Mouse (Mus musculus) erythroid progenitor cell, adult 5-6 weeks (primary cell): ENCODE results near the gene Msh6. TPM values are rescaled to one million over a fixed set of nuclear protein-coding genes. Genes with fewer than 3 reads are reported as not detected.
"Not testable (repeated sequence)": the region's sequence is repeated elsewhere in the genome, so short reads cannot be mapped to it uniquely, and the experiment has no call there.

Source experiments
- ATAC-seq: replicated peaks from 2 replicates; pipeline ENCODE4 v1.8.0; 2016; ENCODE audit warnings: moderate number of reproducible peaks, mild to moderate bottlenecking, moderate TSS enrichment, inconsistent platforms; ENCODE audit not compliant: poor library complexity, low FRiP score, severe bottlenecking
- total RNA-seq, 2 experiments: library from RNA; stranded (forward) in 1 of 2; stranded (reverse) in 1 of 2; fragments of 150-400 nt in 1 of 2; fragments of 186-747, 209-891 nt in 1 of 2; gene quantifications; 2 replicates each; pipeline versions ENCODE4 v1.2.3 to v1.2.4; 2015 to 2017; ENCODE audit warnings: low replicate concordance in 2 of 2

Msh6 gene
- total RNA-seq (2015; ENCODE audit: low replicate concordance): 31.4 and 34.8 TPM in 2 replicates
- total RNA-seq (2017; ENCODE audit: low replicate concordance): 27.9 and 31.6 TPM in 2 replicates

DNA sequence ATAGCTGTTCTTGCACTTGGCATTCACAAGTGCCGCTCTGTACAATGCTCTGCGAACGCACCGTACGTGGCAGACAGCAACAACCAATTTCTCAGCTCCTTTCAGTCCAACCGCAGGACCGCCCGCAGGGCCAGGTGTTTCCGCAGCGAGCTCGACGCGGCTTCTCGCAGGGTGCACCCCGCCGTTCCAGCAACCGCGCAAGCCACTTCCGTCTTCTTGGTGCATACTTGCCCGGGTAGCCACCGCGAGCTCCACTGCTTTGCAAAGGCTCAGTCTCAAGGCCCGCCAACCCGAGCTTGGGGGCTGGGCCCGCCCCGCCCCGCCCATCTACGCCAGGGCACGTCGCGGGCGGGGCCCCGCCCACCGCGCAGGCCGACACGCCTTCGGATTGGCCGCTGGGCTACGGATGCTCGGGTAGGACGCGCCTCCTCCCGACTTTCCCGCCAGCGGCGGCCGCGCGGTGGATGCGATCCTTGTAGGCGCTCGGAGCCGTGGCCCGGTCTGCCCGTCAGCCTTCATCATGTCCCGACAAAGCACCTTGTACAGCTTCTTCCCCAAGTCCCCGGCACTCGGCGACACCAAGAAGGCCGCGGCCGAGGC, at the start of gene Msh6:
Msh6 (plus strand) TSS at position 434 of the 600 bp plus-strand sequence.
- peak; percentile 87 for ATAC-seq

DNA sequence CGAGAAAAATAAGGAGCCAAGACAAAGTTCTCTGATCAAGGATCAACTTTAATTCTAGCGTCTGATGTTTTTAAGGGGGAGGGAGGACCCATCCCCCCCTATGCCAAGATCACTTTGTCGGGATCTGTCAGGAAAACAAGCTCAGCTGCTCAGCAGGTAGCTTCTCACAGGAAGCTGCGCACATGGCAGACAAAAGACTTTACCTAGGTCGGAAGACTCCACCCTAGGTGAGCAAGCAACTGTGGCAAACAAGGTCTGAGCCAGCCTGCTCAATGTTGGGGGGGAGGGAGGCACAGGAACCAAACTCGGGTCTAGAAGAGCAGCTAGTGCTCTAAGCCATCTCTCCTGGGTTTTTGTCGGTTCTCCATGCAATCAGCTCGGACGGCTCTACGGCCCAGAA, 40.5 kb upstream of the Msh6 start:
- no peak for ATAC-seq

DNA sequence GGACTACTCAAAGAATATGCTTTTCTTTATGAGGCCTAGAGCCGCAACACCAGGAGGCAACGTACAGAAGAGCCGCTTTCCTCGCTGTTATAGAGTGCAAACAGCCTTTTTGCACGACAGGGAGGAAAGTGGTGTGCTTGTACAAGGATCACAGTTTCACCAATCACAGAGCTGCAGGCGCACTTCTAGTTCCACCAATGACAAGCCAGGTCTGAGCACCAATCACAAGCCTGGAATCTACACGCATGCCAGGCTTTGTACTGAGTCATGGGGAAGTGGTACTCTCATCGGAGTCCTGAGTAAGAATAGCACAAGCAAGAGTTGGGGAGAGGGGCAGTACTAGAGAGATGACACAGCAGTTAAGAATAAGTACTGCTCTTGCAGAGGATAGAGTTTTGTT, 40.1 kb upstream of the Msh6 start:
- ATAC-seq: no peak

DNA sequence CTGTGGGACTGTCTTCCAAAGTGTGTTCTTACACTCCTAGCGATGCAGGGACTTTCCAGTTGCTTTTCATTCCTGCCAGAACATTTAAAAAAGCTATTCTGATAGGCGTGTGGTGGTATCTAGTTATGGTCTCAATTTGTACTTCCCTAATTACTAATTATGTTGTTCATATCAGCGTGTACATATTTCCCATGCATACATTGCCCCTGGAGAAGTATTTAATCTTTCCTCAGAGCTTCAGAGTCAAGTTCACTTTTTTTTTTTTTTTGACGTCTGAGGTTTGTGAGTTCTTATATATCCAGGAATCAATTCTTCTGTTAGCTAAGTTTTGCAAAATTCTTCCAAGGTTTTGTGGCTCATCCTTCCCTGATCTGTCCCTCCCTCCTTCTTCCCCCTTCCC, 38.7 kb upstream of the Msh6 start:
- no peak for ATAC-seq

DNA sequence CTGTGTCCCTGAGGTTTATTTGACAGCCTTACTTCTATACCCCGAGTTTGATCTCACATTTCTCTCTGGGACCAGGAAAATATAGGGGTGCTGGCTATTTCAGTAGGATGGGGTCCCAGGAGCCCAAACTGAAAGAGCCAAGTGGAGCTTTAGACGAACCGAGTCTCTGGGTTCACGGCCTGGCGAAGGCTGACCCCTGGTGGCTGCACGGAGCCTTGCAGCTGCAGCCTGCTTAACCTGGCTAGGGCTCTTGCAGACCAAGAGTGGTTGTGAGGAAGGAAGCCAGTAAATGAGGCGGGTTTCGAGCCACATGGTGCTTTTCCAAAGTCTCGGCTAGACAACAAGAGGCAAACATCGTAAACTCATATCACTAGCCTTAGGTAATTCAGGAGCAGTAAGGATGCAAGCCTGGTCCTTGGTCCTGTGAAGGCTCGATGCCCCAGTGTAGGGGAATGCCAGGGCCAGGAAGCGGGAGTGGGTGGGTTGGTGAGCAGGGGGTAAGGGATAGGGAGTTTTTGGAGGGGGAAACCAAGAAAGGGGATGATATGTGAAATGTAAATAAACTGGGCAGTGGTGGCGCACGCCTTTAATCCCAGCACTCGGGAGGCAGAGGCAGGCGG, 25.8 kb upstream of the Msh6 start:
- ATAC-seq: peak; percentile 78

DNA sequence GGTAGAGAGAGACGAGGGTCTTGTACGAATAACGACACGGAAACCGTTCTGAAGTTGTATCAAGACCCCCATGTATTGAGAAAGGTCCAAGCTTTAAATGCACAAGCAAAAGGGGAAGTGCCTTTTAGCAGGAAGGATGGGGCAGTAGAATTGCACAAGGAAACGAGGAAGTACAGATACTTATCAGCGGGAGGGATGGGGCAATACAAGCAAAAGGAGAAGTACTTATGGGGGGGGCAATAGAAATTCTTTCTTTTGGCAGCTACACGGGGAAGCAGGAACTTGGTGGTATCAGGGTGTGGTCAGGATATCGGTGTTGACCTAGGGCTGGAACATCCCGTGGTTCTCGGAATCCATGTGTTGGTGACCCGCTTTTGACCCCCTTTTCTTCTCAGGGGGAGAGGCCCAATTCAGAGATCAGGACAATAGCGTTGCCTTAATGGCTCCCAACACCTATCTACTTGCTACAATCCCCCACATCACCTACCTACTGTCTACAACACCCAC, 20.2 kb upstream of the Msh6 start:
- not testable (repeated sequence) for ATAC-seq

DNA sequence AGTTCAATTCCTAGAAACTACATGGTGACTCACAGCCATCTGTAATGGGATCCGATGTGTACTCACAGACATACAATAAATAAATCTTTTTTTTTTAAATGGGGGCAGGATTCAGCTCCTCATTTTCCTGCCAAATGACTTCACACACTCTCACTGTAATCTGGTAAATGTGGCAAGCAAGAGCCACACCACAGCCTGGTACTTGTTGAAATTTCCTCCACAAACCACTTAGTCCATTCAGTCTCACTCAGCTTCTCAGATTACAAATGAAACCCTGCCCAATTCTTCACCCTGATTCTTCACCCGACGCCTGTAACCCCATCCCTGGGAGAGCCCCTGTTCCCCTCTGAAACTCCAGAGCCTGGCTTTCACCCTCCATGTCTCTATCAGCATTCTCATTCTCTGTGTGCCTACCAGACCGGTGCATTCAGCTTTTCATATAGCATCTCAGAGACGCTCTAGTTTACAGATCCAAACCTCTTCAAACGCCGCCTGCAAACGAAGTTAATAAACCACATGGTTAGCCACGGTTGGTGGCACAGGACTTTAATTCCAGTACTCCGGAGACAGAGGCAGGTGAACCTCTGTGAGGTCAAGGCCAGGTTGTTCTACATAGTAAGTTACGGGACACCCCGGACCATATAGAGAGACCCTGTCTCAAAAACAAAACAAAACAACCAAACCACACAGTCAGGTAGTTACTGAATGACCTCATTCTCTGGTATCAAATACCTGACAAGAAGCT, 17.6 kb upstream of the Msh6 start:
- no peak for ATAC-seq

DNA sequence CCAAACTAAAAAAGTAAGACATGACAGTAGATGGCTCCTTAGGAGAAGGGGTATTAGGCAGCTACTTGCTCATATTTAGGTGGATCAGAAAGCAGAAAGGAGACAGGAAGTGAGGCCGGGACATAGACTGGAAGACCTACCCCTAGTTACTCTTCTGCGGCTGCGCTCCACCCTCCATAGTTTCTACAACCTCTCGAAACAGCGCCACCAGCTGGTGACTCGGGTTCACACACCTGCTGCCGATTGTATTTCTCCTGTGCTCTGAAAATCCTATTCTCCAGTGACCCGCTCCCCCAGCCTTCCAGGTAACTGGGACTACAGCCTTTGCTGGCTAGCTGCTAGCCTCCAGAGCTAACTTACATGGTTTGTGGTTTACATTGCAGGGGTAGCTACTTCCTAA, 16.6 kb upstream of the Msh6 start:
- no peak for ATAC-seq

DNA sequence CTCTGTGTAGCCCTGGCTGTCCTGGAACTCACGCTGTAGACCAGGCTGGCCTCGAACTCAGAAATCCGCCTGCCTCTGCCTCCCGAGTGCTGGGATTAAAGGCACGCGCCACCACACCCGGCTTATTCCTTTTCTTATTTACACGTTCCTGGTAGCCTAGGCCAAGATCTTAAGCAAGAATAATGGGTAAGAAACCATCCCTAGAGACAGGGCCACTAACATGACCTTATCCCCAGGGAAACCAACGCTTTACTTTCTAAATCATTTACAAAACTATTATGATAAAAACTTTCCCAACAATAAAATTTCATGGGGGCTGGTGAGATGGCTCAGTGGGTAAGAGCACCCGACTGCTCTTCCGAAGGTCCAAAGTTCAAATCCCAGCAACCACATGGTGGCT, 15.5 kb upstream of the Msh6 start:
- ATAC-seq: not testable (repeated sequence)

DNA sequence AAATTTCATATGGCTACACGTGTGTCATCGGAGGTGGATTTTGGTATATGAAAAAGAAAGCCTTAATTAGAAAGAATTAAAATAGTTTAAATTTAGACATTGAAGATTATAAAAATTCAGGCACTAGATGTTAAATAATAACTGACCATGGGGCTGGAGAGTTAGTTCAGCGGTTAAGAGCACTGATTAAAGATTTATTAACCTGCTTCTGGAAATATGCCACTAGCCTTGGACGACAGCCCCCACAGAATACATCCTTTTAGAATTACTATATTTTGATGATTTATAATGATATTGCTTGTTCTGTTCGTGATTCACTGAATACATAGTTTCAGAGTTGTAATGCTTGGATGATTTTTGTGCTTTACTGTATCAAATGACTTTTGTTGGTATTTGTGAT, 14.9 kb upstream of the Msh6 start:
- ATAC-seq: not testable (repeated sequence)

DNA sequence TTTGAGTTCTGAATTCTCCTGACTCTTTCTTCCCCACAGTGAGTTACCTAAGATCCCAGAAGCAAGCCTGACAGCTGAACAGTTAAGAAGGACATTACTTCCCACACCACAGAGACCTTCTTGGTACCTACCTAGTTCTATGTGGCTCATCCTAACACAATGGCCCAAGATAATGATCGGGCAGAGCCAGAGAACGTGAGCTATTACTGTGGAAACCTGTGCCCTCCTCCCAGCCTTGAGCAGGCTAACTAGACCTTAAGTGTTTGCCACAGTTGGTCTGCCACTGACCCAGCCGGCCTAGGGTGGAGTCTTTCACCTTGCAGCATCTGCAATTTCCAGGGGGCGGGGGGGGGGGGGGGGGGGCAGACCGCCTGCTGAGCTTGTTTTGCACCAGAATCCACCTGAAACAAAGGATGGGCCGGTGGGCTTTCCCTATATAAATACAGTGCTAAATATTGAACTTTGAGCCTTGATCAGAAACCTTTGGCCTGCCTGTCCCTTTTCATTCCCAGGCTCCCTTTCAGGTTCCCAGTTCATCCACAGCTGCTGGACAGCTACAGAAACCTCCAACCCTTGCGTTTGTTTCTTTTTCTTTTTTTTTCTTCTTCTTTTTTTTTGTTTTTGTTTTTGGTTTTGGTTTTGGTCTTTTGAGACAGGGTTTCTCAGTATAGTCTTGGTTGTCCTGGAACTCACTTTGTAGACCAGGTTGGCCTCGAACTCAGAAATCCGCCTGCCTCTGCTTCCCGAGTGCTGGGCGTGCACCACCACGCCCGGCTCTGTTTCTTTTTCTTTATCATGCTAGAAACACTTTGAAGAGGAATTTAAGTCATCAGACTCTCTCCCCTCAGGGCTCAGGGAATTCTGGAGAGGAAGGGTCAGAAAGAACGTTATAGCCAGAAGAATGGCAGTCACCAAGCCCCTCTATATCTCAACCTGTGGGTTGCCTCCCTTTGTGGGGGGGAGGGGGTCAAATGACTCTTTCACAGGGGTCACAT, 11.5 kb upstream of the Msh6 start:
- no peak for ATAC-seq

DNA sequence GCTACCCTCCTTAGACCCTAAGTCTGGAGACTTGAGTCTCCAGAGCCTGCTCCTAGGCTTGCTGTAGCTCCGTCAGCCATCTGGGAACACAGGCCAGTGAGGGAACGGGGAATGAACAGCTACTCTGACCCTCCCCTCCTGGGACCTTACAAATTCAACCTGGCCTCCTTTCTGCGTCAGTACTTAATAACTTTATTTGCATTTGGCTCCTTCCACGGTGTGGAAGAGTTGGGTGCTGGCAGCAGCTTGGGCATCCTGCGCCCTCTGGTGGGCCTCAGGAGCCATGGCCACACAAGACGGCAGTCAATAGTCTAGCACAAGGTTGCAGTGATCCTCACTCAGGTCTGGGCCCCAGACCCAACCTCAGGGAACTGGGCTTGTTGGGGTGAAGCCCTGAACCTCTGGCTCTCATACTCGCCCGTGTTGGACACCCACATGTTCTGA, 6.4 kb upstream of the Msh6 start:
- peak; percentile 98 for ATAC-seq

DNA sequence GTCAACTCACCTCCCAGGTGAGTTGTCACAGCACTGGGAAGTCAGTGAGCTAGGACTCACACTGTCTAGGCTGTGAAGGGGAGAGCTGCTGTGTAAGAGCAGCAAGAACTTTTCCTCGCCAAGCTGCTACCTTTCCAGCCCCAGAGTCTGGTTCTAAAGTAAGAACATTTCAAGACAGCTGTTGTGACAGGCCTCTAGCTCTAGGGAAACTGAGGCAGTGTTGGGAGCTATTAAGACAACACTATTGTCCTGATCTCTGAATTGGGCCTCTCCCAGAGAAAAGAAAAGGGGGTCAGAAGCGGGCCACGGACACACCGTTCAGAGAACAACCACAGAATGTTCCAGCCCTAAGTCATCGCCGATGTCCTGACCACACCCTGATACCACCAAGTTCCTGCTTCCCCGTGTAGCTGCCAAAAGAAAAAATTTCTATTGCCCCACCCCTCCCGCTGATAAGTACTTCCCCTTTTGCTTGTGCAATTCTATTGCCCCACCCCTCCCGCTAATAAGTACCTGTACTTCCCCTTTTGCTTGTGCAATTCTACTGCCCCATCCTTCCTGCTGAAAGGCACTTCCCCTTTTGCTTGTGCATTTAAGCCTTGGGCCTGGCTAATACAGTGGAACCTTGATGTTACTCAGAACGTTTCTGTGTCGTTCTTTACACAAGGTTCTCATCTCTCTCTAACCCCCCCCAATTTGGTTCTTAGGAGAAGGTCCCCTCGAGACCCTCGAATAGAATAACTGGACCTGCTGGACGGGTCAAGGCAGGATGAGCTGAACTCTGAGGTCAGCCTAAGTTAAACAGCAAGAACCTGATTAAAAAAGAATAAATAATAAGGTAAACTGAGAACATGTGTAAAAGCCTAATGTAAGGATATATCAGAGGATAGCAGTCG, 2.9 kb upstream of the Msh6 start:
- not testable (repeated sequence) for ATAC-seq

DNA sequence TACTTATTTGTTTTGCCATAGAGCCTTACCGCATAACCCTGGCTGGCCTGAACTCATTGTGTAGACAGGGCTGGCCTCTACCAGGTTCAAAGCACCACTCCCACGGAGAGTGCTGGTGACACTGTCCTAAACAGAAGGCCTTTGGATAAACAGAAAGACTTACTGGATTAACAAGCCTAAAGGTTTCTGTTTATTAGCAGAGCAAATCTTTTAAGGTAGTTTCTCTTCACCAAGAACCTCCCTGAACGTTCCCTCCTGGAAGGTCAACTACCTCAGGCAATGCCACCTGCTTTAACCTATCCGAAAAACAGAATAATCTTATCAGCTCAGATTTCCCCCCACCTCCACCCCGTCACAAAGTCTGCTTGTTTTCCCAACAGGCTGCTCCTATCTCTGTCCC, 2.0 kb upstream of the Msh6 start:
- no peak for ATAC-seq

DNA sequence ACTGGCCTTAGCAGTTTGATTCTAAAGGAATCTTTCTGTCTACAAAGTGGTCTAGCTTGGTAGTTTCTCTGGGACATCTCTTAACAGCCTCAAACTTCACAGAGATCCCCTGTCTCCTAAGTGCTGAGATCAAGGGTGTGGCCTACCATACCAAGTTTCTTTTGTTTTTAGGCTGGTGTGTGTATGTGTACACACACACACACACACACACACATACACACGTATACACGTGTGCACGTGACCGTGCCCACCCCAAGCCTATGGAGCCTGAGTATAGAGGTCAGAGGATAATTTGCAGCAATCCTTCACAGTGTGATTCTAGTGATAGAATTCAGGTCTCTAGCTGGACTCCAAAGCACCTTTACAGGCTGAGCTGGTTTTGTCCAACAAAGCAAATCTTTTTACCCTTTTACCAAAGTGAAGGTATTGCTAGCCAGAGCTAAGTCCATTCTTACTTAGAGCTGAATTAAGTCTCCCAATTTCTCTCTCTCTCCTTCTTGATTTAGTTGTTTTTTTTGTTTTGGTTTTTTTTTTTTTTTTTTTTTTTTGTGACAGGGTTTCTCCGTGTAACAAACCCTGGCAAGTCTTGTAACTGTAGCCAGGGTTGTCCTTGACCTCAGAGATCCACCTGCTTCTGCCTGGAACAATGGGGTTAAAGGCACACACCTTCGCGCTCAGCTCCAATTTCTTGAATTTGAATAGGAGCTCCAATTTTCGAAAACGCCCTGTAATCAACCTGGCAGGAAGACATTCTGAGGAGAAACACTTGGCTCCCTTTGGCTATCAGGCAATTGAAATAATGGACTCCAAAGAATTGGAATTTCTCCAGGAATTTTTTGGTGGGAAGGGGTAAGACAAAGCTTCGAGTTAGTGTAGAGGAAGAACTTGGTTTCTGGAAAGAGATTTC, 1.3 kb upstream of the Msh6 start:
- ATAC-seq: no peak

DNA sequence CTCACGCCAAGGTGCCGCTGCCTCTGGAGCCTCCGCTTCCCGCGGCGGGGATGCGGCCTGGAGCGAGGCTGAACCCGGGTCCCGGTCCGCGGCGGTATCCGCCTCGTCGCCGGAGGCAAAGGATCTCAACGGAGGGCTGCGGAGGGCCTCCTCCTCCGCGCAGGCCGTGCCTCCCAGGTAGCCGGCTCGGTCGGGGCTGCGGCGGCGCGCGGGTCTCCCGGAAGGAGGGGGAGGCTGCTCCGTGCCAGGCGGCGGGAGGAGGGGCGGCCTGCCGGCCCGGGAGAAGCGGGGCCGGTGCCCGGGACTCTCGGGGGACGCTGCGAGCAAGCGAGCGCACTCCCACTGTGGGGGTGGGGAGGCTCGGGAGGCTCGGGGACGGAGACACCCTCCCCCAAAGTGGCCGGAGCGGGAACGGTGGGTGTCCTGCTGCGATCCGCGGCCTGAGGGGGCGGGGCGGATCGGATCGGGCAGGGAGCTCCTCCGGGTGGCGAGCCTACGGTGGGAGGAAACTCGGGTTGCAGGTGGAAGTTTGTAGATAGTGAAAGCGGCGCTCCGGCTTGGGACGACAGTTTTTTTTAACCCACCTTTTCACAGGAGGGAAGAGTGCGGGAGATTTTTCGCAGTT, 479 bp downstream of the Msh6 start:
- peak; percentile 84 for ATAC-seq

DNA sequence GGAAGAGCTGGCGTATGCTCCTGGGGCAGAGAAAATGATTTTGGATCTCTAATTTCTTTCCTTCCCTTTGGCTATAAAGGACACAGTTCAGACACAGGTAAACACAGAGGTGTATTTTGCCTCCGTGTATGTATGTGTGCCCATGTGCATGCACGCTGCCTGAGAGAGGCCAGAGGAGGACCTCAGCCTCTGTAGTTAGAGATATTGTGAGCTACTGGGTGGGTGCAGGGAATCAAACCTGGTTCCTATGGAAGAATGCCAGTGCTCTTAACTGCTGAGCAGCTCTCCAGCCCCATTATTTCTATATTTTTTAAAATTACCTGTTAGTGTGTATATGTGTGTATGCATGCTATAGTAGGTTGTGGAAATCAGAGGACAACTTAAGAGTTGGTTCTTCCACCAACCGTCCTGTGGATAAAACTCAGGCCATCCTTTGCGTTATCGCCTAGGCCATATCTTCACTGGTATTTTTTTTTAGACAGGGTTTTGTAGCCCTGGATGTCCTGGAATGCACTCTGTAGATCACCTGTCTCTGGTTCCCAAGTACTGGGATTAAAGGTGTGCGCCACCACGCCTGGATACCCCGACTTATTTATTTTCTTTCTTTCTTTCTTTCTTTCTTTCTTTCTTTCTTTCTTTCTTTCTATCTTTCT, 1.4 kb downstream of the Msh6 start:
- ATAC-seq: peak; percentile 48; the same call in 1 of the 2 replicates
